Mouse (Mus musculus) retina, postnatal 7 days (tissue): ENCODE results near the gene Kcnip4.

Experiments
- DNase-seq: peaks from one replicate; pipeline ENCODE4 v3.0.0-alpha.2; 2012; ENCODE audit warnings: low read depth, low spot score

The Kcnip4 gene

GRCm38 (mm10) chr5:48889395-48890194 lies 635.1 kb downstream of the Kcnip4 start:
- DNase-seq = no peak

DNA sequence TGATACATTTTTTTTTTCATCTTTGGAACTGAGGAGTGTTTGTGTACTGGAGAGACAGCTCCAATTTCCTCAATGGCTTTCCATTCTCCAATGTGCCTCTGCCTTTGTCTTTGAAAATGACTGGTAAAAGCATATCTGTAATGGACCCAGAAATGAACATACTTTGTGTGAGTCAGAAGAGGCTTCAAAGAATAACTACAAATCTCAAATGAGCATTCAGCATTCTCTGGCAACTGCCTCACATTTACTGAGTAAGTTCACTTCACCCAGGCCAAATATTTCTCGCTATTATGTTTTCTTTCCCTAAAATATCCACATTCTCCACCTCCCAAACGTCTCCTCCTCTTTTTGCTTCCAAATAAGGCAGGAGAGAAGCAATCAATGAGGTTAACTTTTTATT lies 646.6 kb downstream of the Kcnip4 start:
- no peak for DNase-seq

GRCm38 (mm10) chr5:48864268-48864967 lies 660.3 kb downstream of the Kcnip4 start:
- DNase-seq = no peak

DNA sequence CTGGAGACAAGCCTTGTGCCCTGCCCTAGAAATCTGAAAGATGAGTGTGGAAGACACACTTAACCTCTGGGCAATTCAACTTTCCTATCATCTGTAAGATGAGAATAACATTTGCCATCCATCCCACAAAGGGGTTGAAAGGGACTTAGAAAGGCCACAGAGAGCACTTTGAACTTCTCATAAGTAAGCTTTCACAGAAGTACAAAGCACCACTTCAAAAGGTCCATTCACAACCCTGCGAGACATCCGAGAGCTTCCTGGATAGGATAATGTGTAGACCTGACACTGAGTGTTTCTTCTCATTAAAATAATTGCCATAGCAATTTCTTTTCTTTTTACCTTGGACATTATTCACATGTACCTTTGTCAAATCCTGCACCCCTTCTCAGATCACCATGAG lies 683.7 kb downstream of the Kcnip4 start:
- DNase-seq = no peak

DNA sequence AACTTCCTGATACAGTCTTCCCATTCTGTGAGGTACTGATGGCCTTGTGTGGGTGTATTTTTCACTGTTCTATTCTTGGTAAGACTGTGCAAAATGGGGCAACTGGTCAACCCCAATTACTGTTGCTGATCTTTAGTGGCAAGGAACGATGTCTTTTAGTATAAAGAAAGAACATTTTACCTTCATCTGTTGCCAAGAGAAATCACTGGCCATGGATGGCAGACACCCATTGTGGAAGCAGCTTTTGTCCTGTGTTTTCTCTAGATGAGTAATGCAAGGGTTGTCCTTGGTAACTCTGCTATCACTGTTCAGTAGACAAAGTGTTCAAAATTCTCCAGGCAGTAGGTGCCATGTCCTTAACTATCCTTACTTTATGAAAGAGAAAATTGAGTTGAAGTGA lies 729.2 kb downstream of the Kcnip4 start:
- DNase-seq = no peak

GRCm38 (mm10) chr5:48779376-48779775 lies 745.3 kb downstream of the Kcnip4 start:
- no peak for DNase-seq

GRCm38 (mm10) chr5:48748613-48749012 lies 776.1 kb downstream of the Kcnip4 start:
- DNase-seq = no peak

DNA sequence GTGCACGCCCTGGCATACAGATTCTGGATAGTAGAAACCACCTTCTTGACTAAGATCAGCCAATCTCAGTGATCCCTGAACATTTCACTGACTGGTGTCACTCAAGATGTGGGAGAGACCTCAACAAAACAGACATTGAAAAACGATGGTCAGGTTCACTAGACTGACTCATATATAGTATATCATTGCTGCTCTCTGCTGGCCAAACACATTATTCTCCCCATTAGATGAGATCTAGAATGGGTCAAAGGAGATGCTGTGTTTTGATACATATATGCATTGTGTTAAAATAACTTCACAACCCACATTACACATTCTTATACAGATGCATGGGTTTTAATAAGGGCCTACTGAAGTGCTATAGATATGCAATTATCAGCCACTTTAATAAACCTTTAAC lies 787.1 kb downstream of the Kcnip4 start:
- DNase-seq = peak; percentile 4

DNA sequence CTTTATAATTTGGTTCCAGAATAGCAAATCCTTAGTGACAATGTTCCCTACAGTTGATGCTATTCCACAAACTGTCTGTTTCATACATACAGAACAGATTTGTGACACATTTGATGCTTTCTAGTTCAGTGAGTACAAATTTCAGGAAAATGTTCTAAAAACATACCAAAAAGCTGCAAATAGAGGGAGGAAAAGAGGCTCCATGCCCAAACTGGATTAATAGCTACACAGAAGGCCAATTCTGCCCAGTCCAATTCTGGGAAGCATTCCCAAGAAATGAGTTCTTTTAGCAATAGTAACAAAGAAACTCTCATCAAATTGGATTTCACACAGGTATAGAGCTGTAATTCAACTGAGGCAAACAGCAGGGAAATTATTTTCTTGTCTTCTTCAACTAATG lies 806.5 kb downstream of the Kcnip4 start:
- DNase-seq = no peak

- DNase-seq = no peak
Measured at GRCm38 (mm10) chr5:48705997-48706396, 818.7 kb downstream of the Kcnip4 start.

DNA sequence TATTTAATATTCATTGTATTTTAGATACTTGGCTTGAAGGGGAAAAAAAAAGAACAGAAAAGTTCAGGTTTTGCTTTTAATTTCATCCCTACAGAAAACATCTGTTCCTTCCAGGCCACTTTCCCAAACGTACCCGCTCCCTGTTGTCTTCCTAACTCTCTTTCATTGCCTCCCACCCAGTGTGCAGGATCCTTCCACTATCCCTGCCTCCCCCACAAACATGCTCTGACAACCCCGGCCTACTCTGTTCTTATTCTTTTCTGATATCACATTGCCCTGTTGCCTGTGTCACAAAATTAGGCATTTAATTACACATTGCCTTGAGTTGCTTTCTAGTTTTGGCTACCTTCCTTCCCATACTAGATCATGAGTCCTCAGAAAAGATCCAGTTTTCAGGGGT lies 837.6 kb downstream of the Kcnip4 start:
- DNase-seq = no peak

DNA sequence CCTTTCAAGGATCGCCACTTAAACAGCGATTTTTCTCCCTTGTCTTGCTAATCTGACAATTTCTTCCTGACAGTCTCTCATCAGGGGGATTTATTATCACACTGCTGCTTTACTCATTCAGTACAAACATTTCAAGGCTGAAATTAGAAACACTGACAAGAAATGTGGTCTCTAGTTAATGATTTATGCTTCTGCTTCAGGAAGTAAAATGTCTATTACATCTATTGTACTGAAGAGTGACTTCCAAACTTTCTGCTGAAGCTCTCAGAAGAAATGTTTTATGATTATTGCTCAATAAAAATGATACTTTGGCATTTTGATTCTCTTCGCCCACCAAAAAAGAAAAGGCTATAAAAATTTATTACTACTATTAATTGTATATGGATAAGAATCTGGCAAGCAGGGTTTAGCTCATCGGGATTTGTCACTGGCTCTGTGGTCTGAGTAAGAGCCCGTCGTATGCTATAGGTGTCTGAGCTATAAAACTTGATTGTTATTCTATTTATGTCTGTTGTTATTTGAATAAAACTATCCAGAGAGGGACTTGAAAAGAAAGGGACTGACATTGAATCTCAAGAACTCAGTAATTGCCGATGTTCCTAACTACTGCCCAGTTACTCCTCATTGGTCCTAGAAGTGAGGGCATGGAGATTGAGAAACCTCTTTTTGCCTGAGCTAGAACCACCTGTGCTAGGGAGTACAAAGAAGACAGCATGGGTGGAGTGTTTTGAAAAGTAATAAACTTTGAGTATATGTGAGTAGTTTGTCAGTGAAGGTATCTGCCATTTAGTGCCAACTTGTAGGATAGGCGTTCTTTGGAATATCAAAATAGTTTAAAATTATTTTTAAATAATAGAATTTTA lies 844.7 kb downstream of the Kcnip4 start:
- DNase-seq = no peak

DNA sequence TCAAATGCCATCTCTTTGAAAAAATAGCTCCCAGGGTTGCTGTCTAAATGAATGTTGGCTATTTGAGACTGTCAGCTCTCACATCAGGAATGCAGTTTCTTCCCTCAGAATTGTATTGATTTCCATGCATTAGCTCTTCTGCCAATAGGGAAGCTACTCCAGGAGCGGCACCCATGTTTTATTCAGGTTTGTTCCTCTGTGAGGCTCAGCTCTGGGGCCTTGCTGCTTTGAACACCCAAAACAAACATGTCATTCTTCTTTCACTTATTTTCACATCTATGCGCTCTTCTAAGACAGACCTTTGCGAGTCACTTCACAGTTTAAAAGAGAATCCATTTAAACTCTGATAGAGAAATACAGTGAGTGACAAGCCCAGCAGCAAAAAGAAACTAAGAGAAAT lies 862.2 kb downstream of the Kcnip4 start:
- no peak for DNase-seq

DNA sequence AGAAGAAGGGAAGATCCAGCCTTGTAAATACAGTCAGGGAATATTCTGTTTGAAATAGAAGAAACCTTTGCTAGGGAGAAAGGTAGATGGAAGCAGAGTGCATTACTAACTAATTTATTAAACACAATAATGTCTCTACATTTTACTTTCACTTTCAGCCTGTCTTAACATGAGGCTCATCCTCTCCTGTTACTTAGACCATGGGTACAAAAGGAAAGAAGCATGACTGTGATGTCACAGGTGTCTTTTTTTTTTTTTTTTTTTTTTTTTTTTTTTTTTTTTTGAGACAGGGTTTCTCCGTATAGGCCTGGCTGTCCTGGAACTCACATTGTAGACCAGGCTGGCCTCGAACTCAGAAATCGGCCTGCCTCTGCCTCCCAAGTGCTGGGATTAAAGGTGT lies 864.7 kb downstream of the Kcnip4 start:
- DNase-seq = no peak

GRCm38 (mm10) chr5:48650496-48650895 lies 874.2 kb downstream of the Kcnip4 start:
- no peak for DNase-seq

- DNase-seq = no peak
Measured at GRCm38 (mm10) chr5:48636675-48637074, 888.0 kb downstream of the Kcnip4 start.

DNA sequence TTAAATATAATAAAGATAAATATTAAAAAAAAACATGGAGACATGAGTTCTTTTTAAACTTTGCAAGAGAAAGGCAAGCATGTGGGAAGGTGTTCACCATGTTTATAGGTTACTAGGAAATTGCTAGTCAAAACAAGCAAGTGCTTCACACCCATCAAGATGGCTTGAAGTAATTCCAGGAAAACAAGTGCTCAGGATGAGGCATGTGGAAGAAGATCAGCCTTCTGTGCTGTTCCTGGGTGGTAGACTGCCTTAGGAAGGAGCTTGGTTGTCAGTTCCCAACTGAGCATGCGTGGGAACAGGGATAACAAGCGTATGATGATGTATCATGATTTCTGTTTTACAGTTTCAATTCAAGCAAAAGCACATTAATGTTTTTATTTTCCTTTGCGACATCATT lies 891.1 kb downstream of the Kcnip4 start:
- DNase-seq = no peak

- no peak for DNase-seq
Measured at GRCm38 (mm10) chr5:48623370-48623769, 901.3 kb downstream of the Kcnip4 start.

DNA sequence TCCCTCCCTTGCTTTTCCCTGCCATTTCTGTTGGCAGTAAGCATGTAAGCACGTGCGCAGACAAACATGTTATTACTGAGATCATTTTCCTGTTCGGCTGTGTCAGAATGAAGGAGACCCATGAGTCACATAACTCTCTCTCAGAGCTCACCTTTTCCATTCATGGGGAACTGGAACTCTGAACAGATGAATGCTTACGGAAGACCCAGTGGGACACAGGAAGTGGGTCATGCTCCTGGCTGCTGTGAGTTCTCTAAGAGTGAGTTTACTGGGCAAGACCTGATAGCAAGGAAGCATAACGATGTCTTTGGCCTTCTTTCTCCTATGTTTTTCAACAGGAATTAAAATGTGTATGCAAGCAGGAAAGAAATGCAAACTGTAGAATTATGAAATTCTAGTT lies 917.8 kb downstream of the Kcnip4 start:
- no peak for DNase-seq

DNA sequence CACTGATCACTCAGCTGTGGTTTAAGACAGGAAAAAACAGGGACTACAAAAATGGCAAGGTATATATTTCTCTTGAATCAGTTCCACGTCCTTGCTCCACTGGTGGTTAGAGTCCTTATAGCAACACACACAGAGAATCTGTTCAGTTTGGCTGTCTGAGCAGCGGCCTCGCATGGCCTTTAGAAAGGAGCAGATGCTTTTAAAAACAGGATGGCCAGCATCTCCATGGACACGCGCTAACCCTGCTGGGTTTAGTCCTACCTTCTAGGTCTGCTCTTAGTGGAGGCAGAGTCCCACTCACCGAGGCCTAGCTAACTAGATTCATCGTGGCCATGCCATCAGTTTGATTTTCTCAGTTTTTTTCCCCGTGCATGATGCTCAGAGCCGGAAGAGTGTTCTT lies 918.4 kb downstream of the Kcnip4 start:
- DNase-seq = no peak

GRCm38 (mm10) chr5:48599481-48600040 lies 925.1 kb downstream of the Kcnip4 start:
- no peak for DNase-seq

DNA sequence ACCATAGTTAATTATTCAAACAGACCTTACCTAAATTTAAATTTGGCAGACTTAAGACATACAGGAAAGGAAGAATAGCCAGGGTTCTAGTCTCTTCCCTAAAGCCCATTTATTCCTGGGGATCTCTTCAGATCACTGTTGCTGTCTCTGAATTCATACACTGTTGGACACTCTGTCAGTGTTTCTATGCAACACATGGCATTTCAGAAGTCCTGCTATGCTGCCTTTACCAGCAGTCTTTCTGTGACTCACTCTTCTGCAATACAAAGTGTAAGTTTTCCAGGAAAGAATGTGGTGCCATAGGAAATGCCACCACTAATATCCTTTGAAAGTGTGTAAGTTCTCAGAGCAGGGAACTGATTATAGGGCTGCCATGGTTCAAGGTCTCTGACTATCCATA lies 936.7 kb downstream of the Kcnip4 start:
- no peak for DNase-seq
